Mouse (Mus musculus) thymus, adult 2 months (tissue): Measurements from ENCODE around the gene Fndc7.
"Not testable (repeated sequence)": the region's sequence is repeated elsewhere in the genome, so short reads cannot be mapped to it uniquely, and the experiment has no call there.

Experiments used
- CTCF ChIP-seq: fragments of 200-500 bp; IDR thresholded peaks from 2 replicates; pipeline ENCODE4 v1.5.1; 2012; ENCODE audit warnings: mild to moderate bottlenecking, control low read depth, low read length, moderate library complexity, borderline replicate concordance; ENCODE audit not compliant: control insufficient read depth, poor library complexity, insufficient read depth; ENCODE audit errors: extremely low read depth
- POLR2A ChIP-seq: fragments of 200-500 bp; IDR thresholded peaks from 2 replicates; pipeline ENCODE4 v1.6.1; 2012; ENCODE audit warnings: mild to moderate bottlenecking, low read length, control low read depth, moderate library complexity; ENCODE audit not compliant: control insufficient read depth, poor library complexity, insufficient read depth; ENCODE audit errors: extremely low read depth

GRCm38 (mm10) chr3:108881873-108882272 lies 7.9 kb downstream of the Fndc7 start:
- TF ChIP-seq CTCF, POLR2A: not testable (repeated sequence)
